Mouse (Mus musculus) hindbrain, embryonic 11.5 days (tissue): ENCODE data around the gene Unk. TPM values are rescaled to one million over a fixed set of nuclear protein-coding genes. Genes with fewer than 3 reads are reported as not detected.

Experiments used
- ATAC-seq: fragments of 200-750 bp; cut with Nextera tagmentation; 2 replicates; pipeline ENCODE4 v1.8.0; 2017; ENCODE audit warnings: mild to moderate bottlenecking, moderate TSS enrichment, moderate library complexity; ENCODE audit not compliant: low FRiP score
- DNase-seq: peaks from one replicate; pipeline ENCODE4 v3.0.0-alpha.2; 2015; ENCODE audit warnings: low spot score
- H3K27ac ChIP-seq: fragments of 300-500 bp; sonication (generic); 2 replicates; pipeline ENCODE4 v1.5.1; 2014; ENCODE audit warnings: mild to moderate bottlenecking, low read depth, low read length
- H3K27me3 ChIP-seq: fragments of 300-500 bp; sonication (generic); 2 replicates; pipeline ENCODE4 v1.6.1; 2014; ENCODE audit warnings: mild to moderate bottlenecking, low read length, moderate library complexity, mixed read lengths; ENCODE audit not compliant: control insufficient read depth, insufficient read depth
- H3K36me3 ChIP-seq: fragments of 300-500 bp; sonication (generic); 2 replicates; pipeline ENCODE4 v1.6.1; 2014; ENCODE audit warnings: mild to moderate bottlenecking, low read length, moderate library complexity, mixed read lengths; ENCODE audit not compliant: control insufficient read depth, insufficient read depth
- H3K4me1 ChIP-seq: fragments of 300-500 bp; sonication (generic); replicated peaks from 2 replicates; pipeline ENCODE4 v1.6.1; 2014; ENCODE audit warnings: low read length, mixed read lengths; ENCODE audit not compliant: control insufficient read depth, insufficient read depth
- H3K4me2 ChIP-seq: fragments of 300-500 bp; sonication (generic); replicated peaks from 2 replicates; pipeline ENCODE4 v1.6.1; 2014; ENCODE audit warnings: mild to moderate bottlenecking, low read depth, low read length
- H3K4me3 ChIP-seq: fragments of 300-500 bp; sonication (generic); 2 replicates; pipeline ENCODE4 v1.5.1; 2014; ENCODE audit warnings: low read depth, low read length
- H3K9ac ChIP-seq: fragments of 300-500 bp; sonication (generic); 2 replicates; pipeline ENCODE4 v1.6.1; 2014; ENCODE audit warnings: low read depth, low read length
- H3K9me3 ChIP-seq: fragments of 300-500 bp; sonication (generic); 2 replicates; pipeline ENCODE4 v1.6.1; 2016; ENCODE audit warnings: low read length; ENCODE audit not compliant: control insufficient read depth
- WGBS: fragments of 180-500 bp; shearing (Covaris S2); extraction: QIAGEN DNeasy Blood & Tissue Kit; methylation state at CpG from one replicate; pipeline ENCODE4 v1.1.7; 2014; 5-methylcytosine and 5-hydroxymethylcytosine counted together
- polyA plus RNA-seq: library from polyadenylated mRNA; unstranded; fragments of >200 nt; fragmentation: Nextera tagmentation; extraction: Ambion mirVana; gene quantifications from 2 replicates; pipeline ENCODE4 v1.2.1, GENCODE M21; 2014

Unk gene
- polyA plus RNA-seq, 1 experiment from 2014 or later = 26.9 TPM

DNA sequence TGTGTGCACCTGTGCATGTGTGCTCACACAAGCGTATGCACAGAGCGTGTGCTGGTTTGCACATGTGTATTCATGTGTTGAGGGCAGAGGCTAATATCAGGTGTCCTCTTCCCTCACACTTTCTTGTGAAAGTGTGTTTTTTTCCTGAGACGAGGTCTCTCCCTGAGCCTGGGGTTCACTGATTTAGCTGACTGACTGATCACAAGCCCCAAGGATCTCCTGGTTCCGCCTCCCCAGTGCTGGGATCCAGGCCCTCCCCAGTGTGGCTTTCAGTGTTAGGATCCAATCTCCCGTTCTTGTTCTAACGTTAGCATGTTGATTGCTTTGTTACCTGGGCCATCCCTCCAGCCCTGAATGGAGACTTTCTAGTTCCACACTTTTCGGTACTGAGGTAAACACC is 70.7 kb downstream of the Unk start:
- peaks cover 10% of the 10 kb centered on the region; the same call in 1 of the 2 replicates for H3K4me1 ChIP-seq

DNA sequence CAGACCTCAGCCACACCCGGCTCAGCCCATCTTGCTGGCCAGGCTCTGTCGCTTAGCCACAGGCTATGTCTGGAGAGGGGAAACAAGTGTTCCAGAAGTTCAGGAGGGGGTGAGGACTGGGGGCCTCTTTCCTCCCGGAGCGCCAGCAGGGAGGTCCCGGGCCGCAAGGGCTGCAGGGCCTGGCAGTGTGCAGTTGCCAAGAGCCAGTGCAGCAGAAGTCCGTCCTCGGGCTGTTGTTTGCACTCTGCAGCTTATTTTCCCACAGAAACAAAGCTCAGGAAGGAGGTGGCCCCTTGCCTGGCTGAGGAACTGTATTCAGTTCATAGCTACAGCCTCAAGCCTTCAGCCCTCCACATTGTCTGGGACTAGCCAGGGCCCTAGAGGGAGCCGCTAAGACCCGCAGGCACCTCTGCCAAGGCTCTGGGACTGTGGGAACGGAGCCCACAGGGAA is 71.8 kb downstream of the Unk start:
- 37% methylated on average over 11 of the region's 11 CpGs for WGBS
- Histone ChIP-seq H3K4me3 (no peak overlapping the region), H3K9ac (0 out of 2 replicates have a peak overlapping the region, but pooled peaks have one; percentile 40), H3K4me1 (peaks cover 18% of the 10 kb centered on the region), H3K9me3 (no peaks in the 10 kb centered on the region), H3K27ac (peak overlapping the region; percentile 70), H3K27me3 (peaks cover 10% of the 10 kb centered on the region), H3K36me3 (no peaks in the 10 kb centered on the region), H3K4me2 (no peak overlapping the region)
- peak; percentile 32 for DNase-seq
- no peak for ATAC-seq

More for the DNA sequence above, 70.7 kb downstream of the Unk start:
- H3K4me3 ChIP-seq = no peak overlapping the region
- no peak overlapping the region for H3K27ac ChIP-seq
- no peak overlapping the region for H3K4me2 ChIP-seq
- 87% methylated on average over 7 of the region's 7 CpGs for WGBS
- H3K9ac ChIP-seq = no peak overlapping the region
- no peak for DNase-seq
- ATAC-seq = no peak
- H3K9me3 ChIP-seq = no peaks in the 10 kb centered on the region
- H3K36me3 ChIP-seq = no peaks in the 10 kb centered on the region
- no peaks in the 10 kb centered on the region; the same call in 1 of the 2 replicates for H3K27me3 ChIP-seq

DNA sequence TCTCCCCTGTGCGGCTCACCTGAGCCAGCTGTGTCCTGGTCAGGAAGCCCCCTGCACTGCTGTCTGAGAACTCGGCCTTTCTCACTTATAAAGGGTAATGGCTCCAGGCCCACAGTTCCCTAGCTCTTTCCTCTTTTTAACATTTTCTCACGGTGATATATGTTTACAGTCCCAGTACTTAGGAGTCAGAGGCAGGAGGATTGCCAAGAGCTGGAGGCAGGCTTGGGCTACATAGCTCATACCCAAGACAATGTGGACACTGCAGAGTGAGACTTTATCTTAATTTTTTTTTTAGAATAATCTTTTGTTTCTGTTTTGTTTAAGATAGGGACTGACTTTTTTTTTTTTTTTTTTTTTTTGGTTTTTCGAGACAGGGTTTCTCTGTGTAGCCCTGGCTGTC is 72.3 kb downstream of the Unk start:
- ATAC-seq (no peak), DNase-seq (no peak)
- Histone ChIP-seq H3K9me3 (no peaks in the 10 kb centered on the region), H3K4me1 (peaks cover 18% of the 10 kb centered on the region), H3K27me3 (peaks cover 15% of the 10 kb centered on the region), H3K9ac (no peak overlapping the region), H3K36me3 (no peaks in the 10 kb centered on the region), H3K4me3 (no peak overlapping the region), H3K4me2 (no peak overlapping the region), H3K27ac (peak overlapping the region; percentile 70)
- 58% methylated on average over 3 of the region's 4 CpGs for WGBS

DNA sequence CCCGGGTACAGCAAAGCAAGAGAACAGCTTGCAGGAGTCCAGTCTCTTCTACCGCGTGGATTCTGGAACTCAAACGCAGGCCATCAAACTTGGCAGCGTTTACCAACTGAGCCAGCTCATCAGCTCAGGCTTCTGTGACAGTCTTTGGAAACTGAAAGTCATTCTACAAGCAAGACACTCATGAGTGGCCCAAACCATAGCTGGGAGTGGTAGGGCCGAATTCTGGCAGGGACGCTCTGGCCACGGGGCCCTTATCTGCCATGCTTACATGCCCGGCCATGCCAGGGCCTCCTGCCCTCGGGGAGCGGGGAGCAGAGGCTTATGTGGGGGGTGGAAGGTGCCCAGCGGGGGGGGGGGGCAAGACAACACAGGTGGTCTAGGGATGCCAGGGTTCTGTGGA is 73.5 kb downstream of the Unk start:
- Histone ChIP-seq H3K36me3 (no peaks in the 10 kb centered on the region), H3K4me3 (no peak overlapping the region), H3K9me3 (no peaks in the 10 kb centered on the region), H3K27ac (no peak overlapping the region), H3K4me1 (peaks cover 18% of the 10 kb centered on the region), H3K4me2 (no peak overlapping the region), H3K27me3 (peaks cover 26% of the 10 kb centered on the region), H3K9ac (no peak overlapping the region)
- WGBS = 87% methylated on average over 12 of the region's 12 CpGs
- no peak for DNase-seq
- no peak for ATAC-seq

DNA sequence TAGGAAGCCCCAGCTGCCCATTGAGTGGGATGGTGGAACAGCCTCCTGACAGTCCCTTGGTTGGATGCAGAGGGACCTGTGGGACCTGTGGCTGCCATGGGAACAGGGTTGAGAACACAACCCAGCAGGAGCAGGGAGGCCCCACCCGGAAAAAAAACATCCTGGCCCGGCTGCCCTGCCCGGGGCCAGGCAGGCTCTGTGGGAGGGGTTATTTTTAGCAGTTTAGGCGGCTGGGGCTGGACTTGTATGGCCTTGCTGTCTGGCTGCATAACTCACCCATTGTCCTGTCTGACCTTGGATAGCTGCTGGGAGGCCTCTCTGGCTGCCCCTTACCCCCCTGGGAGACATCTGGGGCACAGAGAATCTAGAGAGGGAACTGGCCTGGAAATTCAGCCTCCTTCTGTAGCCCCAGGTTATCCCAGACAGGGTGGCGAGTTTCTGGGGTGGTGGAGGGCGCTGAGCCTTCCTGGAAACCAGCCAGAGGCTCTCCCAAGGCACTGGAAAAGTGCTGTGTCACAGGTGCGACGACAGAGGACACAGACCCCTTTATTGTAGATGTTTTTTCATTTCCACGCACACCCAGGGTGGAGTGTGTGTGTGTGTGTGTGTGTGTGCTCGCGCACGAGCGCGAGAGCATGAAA is 74.0 kb downstream of the Unk start:
- peaks cover 31% of the 10 kb centered on the region for H3K27me3 ChIP-seq
- H3K4me2 ChIP-seq = peak overlapping the region; percentile 2; the same call in 1 of the 2 replicates
- H3K4me1 ChIP-seq = peaks cover 18% of the 10 kb centered on the region
- WGBS = 39% methylated on average over 14 of the region's 14 CpGs
- no peaks in the 10 kb centered on the region for H3K9me3 ChIP-seq
- H3K36me3 ChIP-seq = no peaks in the 10 kb centered on the region
- H3K9ac ChIP-seq = 0 out of 2 replicates have a peak overlapping the region, but pooled peaks have one; percentile 5
- ATAC-seq = peak; percentile 35; the same call in 1 of the 2 replicates
- peak; percentile 43 for DNase-seq
- no peak overlapping the region for H3K4me3 ChIP-seq
- H3K27ac ChIP-seq = no peak overlapping the region

DNA sequence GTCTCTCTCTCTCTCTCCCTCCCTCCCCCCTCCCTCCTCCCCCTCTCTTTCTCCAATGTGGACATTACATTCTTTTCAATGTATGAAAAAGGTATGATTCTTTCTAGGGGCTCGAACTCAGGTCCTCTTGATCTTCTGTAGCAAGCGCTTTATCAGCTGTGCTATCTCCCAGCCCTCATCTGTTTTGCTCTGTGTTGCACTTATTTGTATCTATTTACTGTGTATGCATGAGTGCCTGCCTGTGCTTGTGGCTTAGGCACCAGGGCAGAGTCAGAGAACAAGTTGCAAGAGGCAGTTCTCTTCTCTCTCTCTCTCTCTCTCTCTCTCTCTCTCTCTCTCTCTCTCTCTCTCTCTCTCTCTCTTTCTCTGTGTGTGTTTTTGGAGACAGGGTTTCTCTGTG is 74.9 kb downstream of the Unk start:
- 88% methylated on average over 2 of the region's 2 CpGs for WGBS
- no peak overlapping the region for H3K4me2 ChIP-seq
- no peaks in the 10 kb centered on the region for H3K36me3 ChIP-seq
- H3K4me1 ChIP-seq = peaks cover 18% of the 10 kb centered on the region
- ATAC-seq (no peak), DNase-seq (no peak)
- peaks cover 40% of the 10 kb centered on the region for H3K27me3 ChIP-seq
- no peak overlapping the region for H3K9ac ChIP-seq
- H3K4me3 ChIP-seq = no peak overlapping the region
- H3K9me3 ChIP-seq = no peaks in the 10 kb centered on the region
- H3K27ac ChIP-seq = no peak overlapping the region

DNA sequence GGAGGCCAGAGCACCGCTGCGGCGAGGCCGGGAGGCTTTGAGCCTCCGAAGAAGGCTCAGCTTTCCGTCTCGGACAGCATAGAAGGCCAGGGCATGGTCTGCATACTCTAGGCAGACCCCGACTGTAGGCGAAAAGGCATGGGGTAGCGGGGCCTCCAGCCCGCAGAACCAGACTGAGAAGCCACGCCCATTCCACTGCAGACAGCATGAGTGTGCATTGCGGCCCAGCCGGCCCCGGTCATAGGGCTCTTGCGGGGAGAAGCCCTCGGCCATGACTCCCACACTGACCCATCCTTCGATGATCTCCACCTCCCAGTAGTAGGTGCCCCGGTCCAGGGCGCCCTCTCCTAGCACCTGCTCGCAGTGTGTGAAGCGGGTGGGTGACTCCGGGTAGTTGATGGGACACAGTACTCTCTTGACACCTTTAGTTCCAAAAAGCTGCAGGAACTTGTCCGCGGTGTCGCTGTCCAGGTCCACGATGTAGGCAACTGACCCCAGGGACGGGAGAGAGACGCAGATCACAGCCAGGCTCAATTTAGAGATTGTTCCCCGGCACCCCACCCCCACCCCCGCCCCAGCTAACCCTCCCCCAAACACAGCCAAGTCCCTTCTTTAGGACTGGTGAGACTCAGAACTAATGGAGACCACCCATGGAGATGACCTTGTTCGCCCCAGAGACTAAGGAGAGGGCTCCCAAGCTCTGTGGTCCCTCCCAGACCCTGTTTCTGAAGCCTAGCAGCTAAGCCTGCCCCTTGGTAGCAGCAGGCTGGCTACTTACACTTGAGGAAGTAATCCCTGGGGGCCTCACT is 76.2 kb downstream of the Unk start:
- peaks cover 18% of the 10 kb centered on the region for H3K4me1 ChIP-seq
- H3K27ac ChIP-seq = no peak overlapping the region
- H3K27me3 ChIP-seq = peaks cover 49% of the 10 kb centered on the region
- H3K4me3 ChIP-seq = no peak overlapping the region
- 0 out of 2 replicates have a peak overlapping the region, but pooled peaks have one; percentile 19 for H3K9ac ChIP-seq
- 25% methylated on average over 32 of the region's 32 CpGs for WGBS
- peak overlapping the region; percentile 29 for H3K4me2 ChIP-seq
- DNase-seq (peak; percentile 52), ATAC-seq (peak; percentile 36; the same call in 1 of the 2 replicates)
- H3K9me3 ChIP-seq = no peaks in the 10 kb centered on the region
- no peaks in the 10 kb centered on the region for H3K36me3 ChIP-seq

DNA sequence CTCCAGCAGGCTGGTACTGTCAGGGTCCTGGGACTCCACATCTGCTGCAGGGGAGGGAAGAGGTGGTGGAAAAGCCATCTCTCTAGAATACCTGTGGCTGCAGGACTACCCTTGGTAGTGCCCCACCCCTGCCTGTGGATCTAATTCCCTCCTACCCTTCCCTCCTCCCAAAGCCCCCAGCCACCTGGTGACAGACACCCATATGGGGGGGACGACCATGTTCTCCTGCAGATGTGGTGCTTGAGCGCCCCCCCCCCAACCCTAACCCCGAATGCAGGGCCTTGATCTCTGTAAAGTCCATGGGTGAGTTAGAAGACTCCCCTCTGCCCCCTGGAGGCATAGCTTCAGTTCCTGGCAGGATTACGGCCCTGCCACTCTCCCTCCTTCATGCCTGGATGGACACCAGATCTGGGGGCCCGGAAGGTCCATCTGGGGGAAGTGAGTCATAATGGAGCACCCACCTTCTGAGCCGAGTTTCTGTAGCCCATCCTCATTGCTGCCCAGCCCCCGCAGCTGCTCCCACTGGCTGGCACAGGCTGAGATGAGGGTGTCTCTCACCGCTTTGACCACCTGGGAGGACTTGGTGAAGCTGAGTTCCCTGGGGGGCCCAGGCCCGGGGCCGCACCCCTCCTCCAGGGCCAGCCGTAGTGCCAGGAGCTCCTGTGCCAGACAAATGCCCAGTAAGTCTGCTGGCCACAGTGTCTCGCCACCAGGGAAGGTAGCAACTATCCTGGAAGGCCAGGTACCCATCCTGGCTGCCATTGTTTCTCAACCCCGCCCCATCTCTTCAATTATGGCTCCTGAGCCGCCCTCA is 77.0 kb downstream of the Unk start:
- DNase-seq = no peak

More for the DNA sequence above, 77.0 kb downstream of the Unk start:
- Histone ChIP-seq H3K27me3 (peaks cover 54% of the 10 kb centered on the region), H3K36me3 (no peaks in the 10 kb centered on the region), H3K4me1 (peaks cover 15% of the 10 kb centered on the region), H3K4me3 (no peak overlapping the region), H3K9me3 (no peaks in the 10 kb centered on the region), H3K9ac (no peak overlapping the region), H3K27ac (no peak overlapping the region), H3K4me2 (no peak overlapping the region)
- WGBS = 18% methylated on average over 14 of the region's 14 CpGs
- no peak for ATAC-seq
